Mouse (Mus musculus): ENCODE data around the gene Dusp5. TPM values are rescaled to one million over a fixed set of nuclear protein-coding genes. Genes with fewer than 3 reads are reported as not detected.

Dusp5 gene
- polyA plus RNA-seq (2017; shearing (Covaris generic)), result 10 to 100 TPM in 1 of 2 experiments, 1 to 10 TPM in 1; 6.7 to 11.1 TPM

GRCm38 (mm10) chr19:53528752-53529454 is at the start of gene Dusp5:
Gene Dusp5, plus strand, starts transcription at chr19:53529109.
- ATAC-seq, result peak; percentile 86

- ATAC-seq, result peak; percentile 75
Measured at GRCm38 (mm10) chr19:53479590-53479989, 49.3 kb upstream of the Dusp5 start.

GRCm38 (mm10) chr19:53482093-53482492 is 46.8 kb upstream of the Dusp5 start:
- ATAC-seq, result no peak

GRCm38 (mm10) chr19:53482527-53482926 is 46.4 kb upstream of the Dusp5 start:
- no peak for ATAC-seq

- ATAC-seq, result no peak
Measured at GRCm38 (mm10) chr19:53483984-53484383, 44.9 kb upstream of the Dusp5 start.

- no peak for ATAC-seq
Measured at GRCm38 (mm10) chr19:53484918-53485317, 44.0 kb upstream of the Dusp5 start.

GRCm38 (mm10) chr19:53489187-53489586 is 39.7 kb upstream of the Dusp5 start:
- no peak for ATAC-seq

- no peak for ATAC-seq
Measured at GRCm38 (mm10) chr19:53489910-53490309, 39.0 kb upstream of the Dusp5 start.

- ATAC-seq, result no peak
Measured at GRCm38 (mm10) chr19:53490898-53491297, 38.0 kb upstream of the Dusp5 start.

- no peak for ATAC-seq
Measured at GRCm38 (mm10) chr19:53492528-53492927, 36.4 kb upstream of the Dusp5 start.

- no peak for ATAC-seq
Measured at GRCm38 (mm10) chr19:53493866-53494265, 35.0 kb upstream of the Dusp5 start.

GRCm38 (mm10) chr19:53497910-53498309 is 31.0 kb upstream of the Dusp5 start:
- ATAC-seq, result no peak

- ATAC-seq, result no peak
Measured at GRCm38 (mm10) chr19:53499049-53499448, 29.9 kb upstream of the Dusp5 start.

- no peak for ATAC-seq
Measured at GRCm38 (mm10) chr19:53499451-53499940, 29.4 kb upstream of the Dusp5 start.

- no peak for ATAC-seq
Measured at GRCm38 (mm10) chr19:53500298-53501006, 28.5 kb upstream of the Dusp5 start.

- ATAC-seq, result peak; percentile 65
Measured at GRCm38 (mm10) chr19:53501239-53501638, 27.7 kb upstream of the Dusp5 start.

- ATAC-seq, result no peak
Measured at GRCm38 (mm10) chr19:53501765-53502164, 27.1 kb upstream of the Dusp5 start.

GRCm38 (mm10) chr19:53502891-53503371 is 26.0 kb upstream of the Dusp5 start:
- no peak for ATAC-seq

- ATAC-seq, result no peak
Measured at GRCm38 (mm10) chr19:53504181-53504580, 24.7 kb upstream of the Dusp5 start.

- no peak for ATAC-seq
Measured at GRCm38 (mm10) chr19:53505728-53506127, 23.2 kb upstream of the Dusp5 start.

GRCm38 (mm10) chr19:53507497-53507896 is 21.4 kb upstream of the Dusp5 start:
- ATAC-seq, result peak; percentile 84

- no peak for ATAC-seq
Measured at GRCm38 (mm10) chr19:53511244-53511934, 17.5 kb upstream of the Dusp5 start.
